Mouse (Mus musculus) heart, adult 2 months (tissue): ENCODE data around the gene Rsbn1l.
A peak's percentile ranks its signal among the peaks of the same experiment; 100 is the strongest.

ENCODE experiments used
- CTCF ChIP-seq: fragments of 200-600 bp; IDR thresholded peaks from 2 replicates; pipeline ENCODE4 v1.8.1; 2022; ENCODE audit warnings: antibody characterized with exemption, mild to moderate bottlenecking, moderate library complexity
- POLR2A ChIP-seq: fragments of 200-500 bp; IDR thresholded peaks from 2 replicates; pipeline ENCODE4 v1.6.1; 2011; ENCODE audit warnings: mild to moderate bottlenecking, low read depth, low read length, control low read depth; ENCODE audit not compliant: insufficient read depth

GRCm38 (mm10) chr5:20880797-20881775, 75.1 kb downstream of the Rsbn1l start:
- peak; percentile 23; the same call in 1 of the 2 replicates for TF ChIP-seq CTCF
- TF ChIP-seq POLR2A: no peak
